Mouse (Mus musculus): ENCODE data around the gene Phb2. TPM values are rescaled to one million over a fixed set of nuclear protein-coding genes. Genes with fewer than 3 reads are reported as not detected.
"Not testable (repeated sequence)": the region's sequence is repeated elsewhere in the genome, so short reads cannot be mapped to it uniquely, and the experiment has no call there.

Phb2 gene
- total RNA-seq (2017): 110 and 117 TPM in 2 replicates

- ATAC-seq (ENCODE audit: extremely low read depth, insufficient number of reproducible peaks, low FRiP score, poor library complexity, severe bottlenecking): peak; percentile 97
Measured at GRCm38 (mm10) chr6:124711824-124712782, at the start of gene Phb2, which contains the start of gene Emg1. Gene Phb2 (plus strand): TSS chr6:124712336. Gene Emg1 (minus strand): TSS chr6:124712178.

- peak; percentile 91 for ATAC-seq (ENCODE audit: extremely low read depth, insufficient number of reproducible peaks, low FRiP score, poor library complexity, severe bottlenecking)
Measured at GRCm38 (mm10) chr6:124662477-124663423, 49.4 kb upstream of the Phb2 start, which contains the start of gene Lpcat3. Gene Lpcat3 (plus strand): TSS chr6:124663027.

GRCm38 (mm10) chr6:124663424-124663795 lies 48.7 kb upstream of the Phb2 start:
- ATAC-seq (ENCODE audit: extremely low read depth, insufficient number of reproducible peaks, low FRiP score, poor library complexity, severe bottlenecking): no peak

GRCm38 (mm10) chr6:124664256-124664655 lies 47.9 kb upstream of the Phb2 start:
- ATAC-seq (ENCODE audit: extremely low read depth, insufficient number of reproducible peaks, low FRiP score, poor library complexity, severe bottlenecking): no peak

- no peak for ATAC-seq (ENCODE audit: extremely low read depth, insufficient number of reproducible peaks, low FRiP score, poor library complexity, severe bottlenecking)
Measured at GRCm38 (mm10) chr6:124665011-124665410, 47.1 kb upstream of the Phb2 start.

GRCm38 (mm10) chr6:124669234-124669859 lies 42.8 kb upstream of the Phb2 start:
- ATAC-seq (ENCODE audit: extremely low read depth, insufficient number of reproducible peaks, low FRiP score, poor library complexity, severe bottlenecking): no peak

DNA sequence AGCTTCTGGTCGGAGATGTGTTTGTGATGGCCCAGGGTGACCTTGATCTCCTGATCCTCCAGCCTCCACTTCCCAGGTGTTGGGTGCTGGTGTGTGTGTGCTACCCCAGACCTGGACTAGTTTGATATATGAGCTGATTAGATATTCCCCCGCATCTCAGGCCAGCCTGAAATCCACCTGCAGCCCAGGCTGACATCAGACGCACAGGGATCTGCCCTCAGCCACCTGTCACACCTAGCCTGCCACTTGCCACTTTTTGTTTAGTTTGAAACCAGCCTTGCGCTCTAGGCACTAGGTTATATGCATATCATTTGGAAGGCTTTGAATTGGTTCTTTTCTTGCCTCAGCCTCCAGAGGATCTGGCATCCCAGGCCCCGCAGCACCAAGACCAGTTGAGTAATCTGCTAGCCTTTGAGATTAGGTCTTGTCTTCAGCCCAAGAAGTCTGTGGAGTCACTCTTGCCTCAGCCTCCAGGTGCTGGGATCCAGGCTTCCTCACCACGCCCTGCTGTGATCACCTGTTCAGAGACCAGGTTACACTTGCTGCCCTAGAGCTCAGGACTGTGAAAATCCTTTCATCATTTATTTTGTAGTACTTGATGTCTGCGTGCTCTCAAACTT lies 41.7 kb upstream of the Phb2 start:
- ATAC-seq (ENCODE audit: extremely low read depth, insufficient number of reproducible peaks, low FRiP score, poor library complexity, severe bottlenecking): no peak

GRCm38 (mm10) chr6:124672100-124672499 lies 40.0 kb upstream of the Phb2 start:
- ATAC-seq (ENCODE audit: extremely low read depth, insufficient number of reproducible peaks, low FRiP score, poor library complexity, severe bottlenecking): no peak

GRCm38 (mm10) chr6:124673619-124674018 lies 38.5 kb upstream of the Phb2 start:
- no peak for ATAC-seq (ENCODE audit: extremely low read depth, insufficient number of reproducible peaks, low FRiP score, poor library complexity, severe bottlenecking)

GRCm38 (mm10) chr6:124674591-124674990 lies 37.5 kb upstream of the Phb2 start:
- no peak for ATAC-seq (ENCODE audit: extremely low read depth, insufficient number of reproducible peaks, low FRiP score, poor library complexity, severe bottlenecking)

- ATAC-seq (ENCODE audit: extremely low read depth, insufficient number of reproducible peaks, low FRiP score, poor library complexity, severe bottlenecking): no peak
Measured at GRCm38 (mm10) chr6:124676171-124676570, 36.0 kb upstream of the Phb2 start.

- ATAC-seq (ENCODE audit: extremely low read depth, insufficient number of reproducible peaks, low FRiP score, poor library complexity, severe bottlenecking): no peak
Measured at GRCm38 (mm10) chr6:124678769-124679168, 33.4 kb upstream of the Phb2 start.

GRCm38 (mm10) chr6:124679486-124679885 lies 32.6 kb upstream of the Phb2 start:
- ATAC-seq (ENCODE audit: extremely low read depth, insufficient number of reproducible peaks, low FRiP score, poor library complexity, severe bottlenecking): no peak

GRCm38 (mm10) chr6:124682291-124682690 lies 29.8 kb upstream of the Phb2 start:
- ATAC-seq (ENCODE audit: extremely low read depth, insufficient number of reproducible peaks, low FRiP score, poor library complexity, severe bottlenecking): not testable (repeated sequence)

- no peak for ATAC-seq (ENCODE audit: extremely low read depth, insufficient number of reproducible peaks, low FRiP score, poor library complexity, severe bottlenecking)
Measured at GRCm38 (mm10) chr6:124683591-124684417, 28.3 kb upstream of the Phb2 start.

DNA sequence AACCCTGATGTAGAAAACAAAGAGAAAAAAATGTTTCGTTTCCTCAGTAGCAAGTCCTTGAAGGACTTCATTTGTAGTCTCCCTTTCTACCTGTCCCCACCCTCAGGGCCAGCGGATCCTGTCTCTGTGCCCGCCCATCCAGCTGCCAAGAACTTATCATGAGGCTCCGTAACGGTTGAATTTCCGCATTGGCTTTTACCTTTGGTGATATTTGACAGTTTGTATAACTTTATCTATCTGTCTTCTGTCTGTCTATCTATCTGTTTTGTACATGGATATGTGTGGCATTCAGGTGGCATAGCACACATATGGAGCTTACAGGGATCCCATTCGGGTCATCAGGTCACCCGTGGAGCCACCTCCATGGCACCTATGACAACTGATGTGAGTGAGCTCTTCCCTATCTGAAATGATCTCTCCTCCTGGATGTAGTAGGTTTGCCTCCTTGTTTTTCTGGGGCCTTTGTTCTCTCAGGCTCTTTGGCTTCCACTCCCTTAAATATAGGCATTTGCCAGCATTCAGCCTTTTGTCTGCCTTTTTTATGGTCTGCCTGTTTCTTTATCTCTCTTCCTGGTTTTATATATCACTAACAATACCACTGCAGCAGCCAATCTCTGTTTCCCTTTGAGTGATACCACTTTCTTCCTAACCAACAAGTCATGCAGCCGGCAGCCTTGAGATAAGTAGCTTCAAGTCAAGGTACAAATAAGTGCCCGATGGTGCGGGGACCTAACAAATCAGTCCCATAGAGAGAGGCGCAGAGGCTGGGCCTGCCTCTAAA lies 26.3 kb upstream of the Phb2 start:
- no peak for ATAC-seq (ENCODE audit: extremely low read depth, insufficient number of reproducible peaks, low FRiP score, poor library complexity, severe bottlenecking)

DNA sequence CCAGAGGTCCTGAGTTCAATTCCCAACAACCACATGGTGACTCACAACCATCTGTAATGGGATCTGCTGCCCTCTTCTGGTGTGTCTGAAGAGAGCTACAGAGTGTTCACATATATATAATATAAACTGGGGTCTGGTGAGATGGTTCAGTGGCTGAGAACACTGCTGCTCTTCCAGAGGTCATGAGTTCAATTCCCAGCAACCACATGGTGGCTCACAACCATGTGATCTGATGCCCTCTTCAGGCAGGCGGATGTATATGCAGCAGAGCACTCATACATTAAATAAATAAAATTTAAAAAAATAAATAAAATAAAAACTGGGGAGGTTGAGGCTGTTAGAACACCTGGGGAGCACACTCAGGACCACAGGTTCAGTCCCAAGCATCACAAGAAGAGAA lies 25.5 kb upstream of the Phb2 start:
- ATAC-seq (ENCODE audit: extremely low read depth, insufficient number of reproducible peaks, low FRiP score, poor library complexity, severe bottlenecking): not testable (repeated sequence)
